Mouse (Mus musculus) bone marrow, adult 2 months (tissue): ENCODE data around the gene Pcnx2.

Experiments
- CTCF ChIP-seq: fragments of 200-500 bp; IDR thresholded peaks from 2 replicates; pipeline ENCODE4 v1.5.1; 2011; ENCODE audit warnings: low read length, control low read depth; ENCODE audit not compliant: control insufficient read depth, insufficient read depth
- POLR2A ChIP-seq: fragments of 200-500 bp; IDR thresholded peaks from 2 replicates; pipeline ENCODE4 v1.6.1; 2011; ENCODE audit warnings: low read depth, mild to moderate bottlenecking, control low read depth, low read length, borderline replicate concordance; ENCODE audit not compliant: control insufficient read depth

DNA sequence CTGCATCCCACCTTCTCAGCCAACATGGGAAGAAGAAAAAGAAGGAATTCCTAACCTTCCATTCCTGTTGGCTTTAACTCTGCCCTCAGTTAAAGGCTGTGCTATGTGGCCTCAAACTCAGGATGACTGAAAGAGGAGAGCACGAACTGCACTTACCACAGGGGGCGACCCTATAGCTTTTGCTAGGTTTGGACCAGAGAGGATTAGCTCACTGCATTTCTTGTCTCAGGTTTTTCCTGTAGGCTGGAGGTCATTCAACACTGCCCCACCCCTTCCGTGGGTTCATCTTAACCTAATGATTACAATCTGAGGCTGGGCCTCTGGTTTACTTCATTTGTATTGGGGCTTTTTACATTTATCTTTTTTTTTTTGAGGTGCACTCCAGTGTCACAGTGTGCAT lies 123.1 kb downstream of the Pcnx2 start:
- TF ChIP-seq CTCF = no peak
- no peak for TF ChIP-seq POLR2A
